Mouse (Mus musculus) right cerebral cortex, postnatal 10 days (tissue): Measurements from ENCODE around the gene Efna3.

Experiments used
- DNase-seq, 2 experiments: peaks; one replicate each; pipeline ENCODE4 v3.0.0; 2021; ENCODE audit warnings: low spot score in 2 of 2

The Efna3 gene

DNA sequence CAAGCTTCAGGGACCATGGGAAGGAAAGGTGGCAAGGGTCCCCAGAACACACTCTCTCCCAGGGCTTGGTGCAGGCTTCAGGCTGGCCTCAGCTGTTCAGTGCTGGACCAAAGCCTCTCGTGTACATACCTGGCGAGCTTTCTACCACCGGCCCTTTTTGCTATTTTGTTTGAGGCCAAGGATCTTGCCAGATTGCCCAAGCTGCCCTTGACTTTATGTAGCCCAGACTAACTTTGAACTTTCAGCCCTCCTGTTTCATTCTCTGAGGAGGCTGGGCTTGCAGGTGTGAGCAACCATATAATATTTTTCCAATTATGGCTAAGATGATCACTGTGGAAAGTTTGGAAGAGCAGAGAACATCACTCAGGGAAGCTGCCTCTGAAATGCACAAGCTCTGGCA is 38.5 kb downstream of the Efna3 start:
- no peak for DNase-seq

DNA sequence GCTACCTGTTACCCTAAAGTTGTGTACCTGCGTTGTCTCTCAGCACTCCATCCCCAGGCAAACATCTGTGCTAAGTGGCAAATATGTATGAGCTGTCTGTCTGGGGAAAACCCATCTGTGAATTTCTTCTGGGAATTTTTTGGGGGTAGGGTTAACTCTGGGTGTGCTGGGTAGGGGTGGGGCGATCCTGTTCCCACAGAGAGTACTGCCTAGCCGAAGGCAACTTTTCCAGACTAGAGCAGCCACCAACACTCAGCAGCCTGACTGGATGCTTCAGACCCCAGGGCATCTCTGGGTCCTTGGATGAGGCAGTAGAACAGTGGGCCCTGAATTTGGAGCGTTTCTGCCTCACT is 40.5 kb downstream of the Efna3 start:
- DNase-seq, result no peak

DNA sequence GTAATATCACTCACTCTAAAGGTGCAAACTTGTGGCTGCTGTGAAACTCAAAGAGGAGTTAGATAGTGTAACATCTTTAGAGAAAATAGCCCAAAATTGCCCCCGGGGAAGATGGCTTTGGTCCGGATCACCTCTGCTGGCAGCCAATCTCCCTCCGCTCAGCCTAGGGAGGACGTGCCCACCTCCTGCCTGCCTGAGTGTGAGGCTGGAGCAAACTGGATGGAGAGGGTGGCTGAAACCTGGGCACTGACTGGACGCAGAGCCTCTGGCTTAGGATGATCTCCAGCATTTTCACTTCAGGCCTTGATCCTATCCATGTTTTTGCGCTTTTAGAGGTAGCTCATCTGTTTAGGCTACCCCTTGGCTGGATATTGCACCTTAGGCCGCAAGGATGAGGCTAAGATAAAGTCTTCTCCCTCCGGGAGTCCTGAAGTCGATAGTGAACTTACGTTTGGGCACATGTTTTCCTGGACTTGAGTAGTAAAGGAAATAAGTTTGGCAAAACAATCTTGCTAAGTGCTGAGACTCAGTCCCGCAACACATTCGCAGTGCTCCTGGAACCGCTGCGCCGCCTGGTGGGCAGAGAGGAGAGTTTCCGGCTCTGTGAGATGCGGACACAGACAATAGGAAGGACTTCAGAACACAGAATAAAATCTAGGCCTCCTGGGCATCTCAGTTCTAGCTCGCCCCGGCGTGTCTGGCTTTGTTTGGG is 41.0 kb downstream of the Efna3 start:
- peak; percentile 84 to 90 for DNase-seq

DNA sequence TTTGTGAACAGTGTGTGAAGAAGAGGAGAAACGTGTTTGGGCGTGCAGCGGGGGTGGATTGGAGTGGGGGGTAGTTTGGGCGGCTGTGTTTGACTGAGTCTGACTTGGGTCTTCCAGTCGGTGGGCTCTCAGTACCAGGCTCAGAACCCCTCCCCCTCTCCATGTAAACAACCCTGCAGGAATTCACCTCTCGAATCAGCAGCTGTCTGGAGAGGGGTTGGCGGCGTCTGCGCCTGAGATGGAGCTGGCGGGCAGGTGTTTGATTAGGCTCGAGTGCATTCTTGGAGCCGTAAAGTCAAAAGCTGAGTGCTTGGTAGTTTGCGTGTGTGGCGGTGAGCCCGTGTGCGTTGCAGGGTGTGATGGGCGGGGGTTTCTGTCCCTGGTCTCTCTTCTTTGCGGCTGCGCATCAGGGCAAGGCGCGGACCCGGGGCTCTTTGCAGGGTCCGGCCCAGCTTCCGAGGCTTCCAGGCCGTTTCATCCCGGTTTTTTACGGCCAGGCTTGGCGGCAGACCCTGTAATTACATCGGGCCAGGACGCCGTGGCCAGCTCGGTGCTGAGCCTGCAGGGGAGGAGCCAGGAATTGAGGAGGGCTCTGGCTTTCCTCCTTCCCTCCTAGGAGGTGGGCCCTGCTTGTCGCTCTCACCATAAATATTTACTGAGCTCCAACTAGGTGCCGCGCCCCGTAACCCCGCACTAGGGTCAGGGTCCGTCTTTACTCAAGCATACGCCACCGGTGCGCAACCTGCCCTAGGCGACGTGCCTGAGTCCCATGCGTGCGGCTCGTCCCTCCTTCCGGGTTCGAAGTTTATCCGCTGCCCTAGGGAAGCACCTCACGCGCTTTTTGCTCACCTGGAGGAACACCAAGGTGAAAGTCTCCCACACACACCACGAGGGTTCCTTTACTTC is 41.9 kb downstream of the Efna3 start, which contains the start of gene Efna1:
TSS of gene Efna1 (minus strand) at position 537 of the 906 bp plus-strand sequence.
- peak; percentile 52 to 58 for DNase-seq

DNA sequence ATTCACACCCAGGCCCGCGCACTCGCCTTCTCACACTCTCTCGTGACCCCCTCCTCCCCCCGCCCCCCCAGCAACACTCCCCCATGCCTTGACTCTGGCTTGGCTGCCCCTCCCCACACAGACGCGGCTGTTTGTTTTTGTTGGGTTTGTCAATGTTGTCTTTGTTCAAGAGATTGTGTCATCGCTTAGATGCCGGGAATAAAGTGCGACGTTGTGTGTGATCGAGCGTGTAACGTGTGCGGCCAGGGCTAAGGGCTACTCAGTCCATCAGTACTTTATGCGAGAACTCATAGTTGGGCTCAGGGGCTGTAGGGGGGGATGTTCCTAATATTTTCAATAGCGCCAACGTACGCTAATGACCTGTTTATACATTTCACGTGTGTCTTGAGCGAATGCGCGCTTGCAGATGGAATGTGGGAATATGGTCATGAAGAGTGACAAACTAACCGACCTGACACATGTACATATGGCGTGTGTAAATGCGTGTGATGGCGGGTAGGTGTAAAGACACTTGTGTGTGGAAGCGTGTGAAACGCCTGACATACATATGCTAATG is 42.6 kb downstream of the Efna3 start:
- no peak for DNase-seq

DNA sequence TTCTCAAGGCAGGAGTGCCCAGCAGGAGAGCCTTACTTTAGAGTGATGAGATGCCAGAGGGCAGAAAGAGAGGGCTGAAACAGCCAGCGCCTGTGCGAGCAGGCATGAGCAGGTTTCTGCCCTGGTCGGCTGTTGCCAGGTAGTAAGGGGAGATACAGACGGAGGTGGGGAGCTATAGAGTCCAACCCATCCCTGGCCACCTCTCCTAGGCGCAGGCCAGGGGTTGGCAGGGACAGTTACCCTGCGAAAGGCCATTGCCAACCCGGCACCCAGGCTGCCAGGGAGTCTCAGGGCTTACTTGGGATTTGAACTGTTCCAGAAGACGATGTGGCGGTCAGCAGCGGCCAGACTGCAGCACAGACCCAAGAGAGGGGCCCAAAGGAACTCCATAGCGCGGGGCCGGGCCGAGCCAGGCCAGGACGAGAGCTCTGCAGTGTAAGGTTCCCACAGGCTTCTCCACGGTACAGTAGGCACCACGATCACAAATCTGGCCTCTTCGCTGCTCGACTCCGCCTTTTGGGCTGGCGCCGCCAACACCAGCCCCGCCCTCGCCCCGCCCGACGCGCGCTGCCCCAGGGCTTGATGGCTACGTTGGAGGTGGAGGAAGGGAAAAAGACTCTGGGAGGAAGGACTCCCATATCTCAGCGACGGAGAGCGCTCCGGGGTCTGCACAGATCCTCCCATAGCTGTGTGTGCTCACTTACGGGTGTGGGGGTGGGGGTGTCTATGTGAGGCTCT is 43.4 kb downstream of the Efna3 start:
- peak; percentile 76 to 81 for DNase-seq

DNA sequence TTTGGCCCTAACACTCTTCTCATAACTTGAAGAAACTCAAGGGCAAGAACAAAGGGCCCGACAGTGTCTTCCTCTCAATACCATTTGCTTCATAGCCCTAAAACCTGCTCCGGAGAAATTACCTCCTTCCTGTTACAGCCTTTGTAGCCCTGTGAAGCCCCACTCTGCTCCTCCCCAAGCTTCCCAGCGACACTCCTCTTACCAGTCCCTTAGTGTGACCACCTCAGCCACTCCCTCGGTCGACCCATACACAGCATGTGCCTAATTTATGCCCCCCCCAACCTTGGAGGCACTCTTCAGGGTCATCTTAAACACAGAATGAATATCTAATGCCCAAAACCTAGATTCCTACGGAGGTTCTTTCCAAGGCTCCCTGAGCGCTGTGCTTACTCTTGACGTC is 44.1 kb downstream of the Efna3 start:
- no peak for DNase-seq

DNA sequence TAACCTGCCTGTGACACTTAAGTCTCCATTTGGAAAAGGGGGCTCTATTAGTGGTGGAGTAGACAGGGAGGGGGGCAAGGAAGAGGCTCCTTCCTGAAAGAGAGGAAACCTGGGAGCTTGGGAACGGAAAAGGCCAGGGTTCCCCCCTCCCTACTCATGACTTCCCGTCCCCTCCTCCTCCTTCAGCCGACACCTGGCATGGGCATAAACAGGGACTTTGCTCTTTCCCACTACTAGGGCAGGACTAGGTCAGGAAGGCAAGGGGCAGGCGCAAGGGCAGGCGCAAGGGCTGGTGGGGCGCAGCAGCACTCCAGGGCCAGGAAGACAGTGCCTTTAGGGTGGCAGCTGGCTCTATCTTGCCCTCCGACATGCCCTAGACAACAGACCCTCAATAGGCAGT is 44.7 kb downstream of the Efna3 start:
- no peak for DNase-seq

DNA sequence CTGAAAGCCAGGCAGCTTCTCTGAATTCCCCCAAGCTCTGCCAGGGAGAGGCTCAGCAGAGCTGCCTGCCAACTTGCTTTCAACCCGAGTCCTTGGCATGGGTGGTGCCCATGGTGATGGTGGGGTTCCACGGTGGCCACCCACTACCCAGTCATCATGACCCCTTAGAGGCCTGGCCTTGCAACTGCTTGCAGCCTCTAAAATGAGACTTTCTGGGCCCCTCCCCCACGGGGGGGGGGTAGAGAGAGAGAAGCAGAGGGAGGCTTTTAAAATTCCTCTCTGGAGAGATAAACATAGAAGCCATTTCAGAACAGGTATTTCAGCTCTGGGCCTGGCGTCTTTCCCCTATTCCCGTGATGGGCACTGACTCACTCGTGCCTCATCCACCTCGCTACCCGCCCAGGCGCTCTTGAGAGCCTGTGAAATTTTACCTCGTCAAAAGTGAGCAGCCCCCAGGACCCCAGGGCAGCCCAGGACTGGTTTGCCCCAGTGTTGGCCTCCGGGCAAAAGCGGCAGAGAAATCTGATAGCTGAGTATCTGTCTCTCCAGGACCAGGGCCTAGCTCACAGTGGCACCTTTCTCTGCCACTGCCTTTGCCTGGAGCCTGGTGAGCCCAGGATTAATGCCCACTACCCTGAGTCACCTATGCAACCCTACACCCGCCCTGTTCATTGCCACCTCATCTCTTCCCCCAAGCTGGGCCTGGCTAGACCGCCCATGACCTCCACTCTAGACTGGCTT is 45.3 kb downstream of the Efna3 start:
- DNase-seq, result no peak

DNA sequence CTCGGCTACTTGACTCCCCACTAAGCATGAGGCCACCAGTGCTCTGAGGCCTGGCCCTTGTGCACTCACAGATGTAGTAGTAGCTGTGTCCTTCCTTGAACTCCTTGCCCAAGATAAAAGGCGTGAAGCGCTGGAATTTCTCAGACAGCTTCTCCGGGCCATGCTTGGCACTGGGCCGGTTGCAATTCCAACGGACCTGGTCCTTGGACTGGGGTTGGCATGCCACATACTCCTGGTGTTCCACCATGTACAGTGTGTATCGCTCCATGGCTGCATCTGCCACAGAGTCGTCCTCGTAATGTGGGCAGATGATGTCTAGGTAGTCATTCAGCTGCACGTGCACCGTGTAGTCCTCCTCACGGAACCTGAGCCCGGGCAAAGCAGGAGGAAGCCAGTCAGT is 46.7 kb downstream of the Efna3 start:
- no peak for DNase-seq

DNA sequence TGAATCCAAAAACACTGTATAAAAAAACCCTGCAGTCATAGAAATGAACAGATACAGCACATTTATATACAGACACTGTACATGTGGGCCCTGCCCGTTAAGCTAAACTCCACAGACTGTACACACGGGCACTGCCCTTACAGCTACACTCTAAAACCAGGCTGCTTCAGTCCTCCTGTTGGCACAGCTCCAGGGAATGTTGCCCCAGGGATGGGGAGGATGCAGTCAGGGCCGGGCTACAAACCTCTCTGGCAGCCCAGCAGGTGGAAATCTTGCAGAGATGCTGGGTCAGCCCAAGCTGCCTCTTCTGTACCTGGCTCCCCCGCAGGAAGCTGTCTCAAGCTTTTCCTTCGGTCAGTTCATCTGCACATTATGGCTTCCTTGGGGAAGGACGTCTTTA is 51.0 kb downstream of the Efna3 start:
- no peak for DNase-seq

DNA sequence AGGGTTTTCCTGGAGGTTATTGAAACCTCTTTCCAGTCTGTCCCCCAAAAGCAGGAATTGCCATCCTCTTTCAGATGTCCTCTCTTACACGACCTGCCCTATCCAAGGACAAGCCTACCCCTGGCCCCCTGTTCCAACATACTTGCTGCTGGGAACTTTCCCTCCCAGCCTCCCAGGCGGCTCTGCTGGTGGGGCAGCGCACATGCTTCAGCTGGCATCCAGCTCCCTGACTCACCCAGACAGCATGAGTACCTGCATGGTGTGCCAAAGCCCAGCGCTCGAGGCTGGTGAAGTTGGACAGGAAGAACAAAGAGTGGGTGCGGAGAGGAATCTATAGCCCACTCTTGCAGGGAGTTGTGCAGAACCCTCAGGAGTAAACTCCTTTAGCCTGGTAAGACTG is 51.9 kb downstream of the Efna3 start:
- peak; percentile 60 to 62 for DNase-seq

DNA sequence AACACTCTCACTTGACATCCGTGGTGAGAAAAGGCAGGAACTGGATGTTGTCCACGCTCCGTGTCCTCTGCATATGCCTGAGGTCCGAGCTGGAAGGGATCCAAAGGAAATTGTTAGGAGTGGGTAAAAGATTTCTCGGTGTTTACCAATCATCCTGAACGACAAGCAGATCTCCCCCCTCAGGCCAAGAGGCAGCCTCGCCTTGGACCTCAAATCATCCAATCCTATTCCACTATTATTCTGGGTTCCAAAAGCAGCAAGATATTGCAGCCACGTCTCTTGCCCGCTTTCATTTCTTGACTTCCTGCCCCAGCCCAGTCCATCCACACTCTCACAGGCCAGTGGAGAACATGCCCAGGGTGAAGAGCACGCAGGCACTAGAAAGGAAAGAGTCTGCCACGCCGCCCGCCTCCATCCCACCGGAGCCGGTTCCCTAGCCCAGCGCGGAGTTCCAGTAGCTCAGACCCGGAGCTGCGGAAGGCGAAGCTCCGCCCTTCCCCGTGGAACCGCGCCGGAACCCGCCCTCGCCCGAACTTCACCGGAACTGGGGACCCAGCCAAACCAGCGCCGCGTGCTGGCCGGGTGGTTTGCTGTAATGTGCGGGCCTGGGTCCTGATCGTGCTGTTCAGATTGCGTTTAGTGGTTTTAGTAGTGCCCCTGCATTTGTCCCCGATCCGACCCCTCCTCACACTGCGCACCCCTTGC is 52.6 kb downstream of the Efna3 start, which contains the start of gene Slc50a1:
TSS of gene Slc50a1 (minus strand) at position 520 of the 705 bp plus-strand sequence.
- peak; percentile 88 to 91 for DNase-seq

DNA sequence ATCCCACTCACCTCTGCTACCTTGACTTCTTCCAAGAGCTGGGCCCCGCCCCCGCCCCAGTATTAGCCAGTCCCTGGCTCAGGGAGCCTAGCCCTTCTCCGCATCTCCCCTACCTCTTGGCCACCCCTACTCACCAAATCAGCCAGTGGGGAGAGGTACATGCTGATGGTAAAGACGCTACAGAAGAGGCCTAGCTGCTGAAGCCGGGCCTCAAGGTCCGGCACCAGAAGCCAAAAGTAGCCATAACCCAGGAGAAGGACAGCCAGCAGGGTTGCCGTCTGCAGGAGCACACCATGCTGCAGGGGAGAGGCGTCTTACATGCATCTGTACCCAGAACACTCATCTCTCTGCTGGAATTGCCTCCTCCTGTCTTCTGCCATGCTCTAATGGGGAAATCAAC is 53.8 kb downstream of the Efna3 start:
- DNase-seq, result no peak

DNA sequence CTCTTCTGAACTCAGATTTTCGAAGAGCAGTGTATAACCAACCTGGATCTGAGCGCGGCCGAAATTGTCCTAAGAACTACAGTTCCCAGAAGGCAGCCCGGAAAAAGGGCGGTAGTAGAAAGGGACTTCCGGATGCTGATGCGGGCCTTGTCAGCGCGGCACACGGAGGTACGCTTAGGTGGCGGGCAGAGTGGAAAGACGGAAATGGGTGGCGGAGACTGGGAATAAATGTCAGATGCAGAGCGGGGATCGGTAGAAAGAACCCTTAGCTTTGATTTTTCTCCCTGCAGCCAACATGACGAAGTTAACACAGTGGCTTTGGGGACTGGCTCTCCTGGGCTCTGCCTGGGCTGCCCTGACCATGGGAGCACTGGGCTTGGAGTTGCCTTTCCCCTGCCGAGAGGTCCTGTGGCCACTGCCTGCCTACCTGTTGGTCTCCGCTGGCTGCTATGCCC is 56.3 kb downstream of the Efna3 start:
- DNase-seq, result peak; percentile 90 to 92
